In the genomic region with DNA sequence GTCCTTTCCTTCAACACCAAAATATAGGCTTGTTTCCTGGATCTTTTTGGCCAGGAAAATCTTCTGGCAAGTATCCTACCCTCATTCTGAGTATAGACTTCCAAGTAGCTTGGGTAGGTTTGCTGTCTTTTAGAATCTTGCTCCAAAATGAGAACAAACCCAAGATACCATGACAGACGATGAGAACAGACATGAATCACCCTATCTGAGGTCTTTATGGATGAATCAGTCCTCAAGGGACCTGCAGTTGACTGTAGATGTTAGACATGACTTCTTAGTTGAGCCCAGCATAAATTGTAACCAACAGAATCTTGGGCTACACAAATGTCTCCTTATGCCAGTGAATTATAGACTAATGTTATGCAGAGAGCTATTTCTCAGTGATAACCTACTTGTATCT, we compare ENCODE assay signal across 28 mouse cellular contexts.
"Had no signal": no experiment of that assay in that cellular context is flagged by ENCODE, and none has a peak within 500 bp of the region (broad histone marks: within the 10 kb centered on the region; RNA-seq: fewer than 3 reads in every experiment).

No protein-coding gene starts in this region.

- ATAC-seq: hindbrain, embryonic 16.5 days; inflammation-experienced regulatory T-cells, adult 6 months; intestine, embryonic 15.5 days; intestine, postnatal 0 days; liver, embryonic 12.5 days had no signal

- H3K4me2 ChIP-seq: heart, embryonic 12.5 days; hindbrain, embryonic 12.5 days; hindbrain, embryonic 14.5 days; intestine, embryonic 15.5 days; kidney, embryonic 15.5 days; limb, embryonic 13.5 days; limb, embryonic 15.5 days; liver, embryonic 12.5 days had no signal

- H3K27me3 ChIP-seq: heart, embryonic 12.5 days; hindbrain, embryonic 12.5 days; intestine, embryonic 15.5 days; kidney, embryonic 15.5 days; limb, embryonic 13.5 days; limb, embryonic 15.5 days; liver, embryonic 12.5 days had no signal

- H3K9me3 ChIP-seq: heart, embryonic 10.5 days; hindbrain, embryonic 12.5 days; intestine, embryonic 15.5 days; kidney, embryonic 15.5 days; limb, embryonic 15.5 days had no signal

- H3K4me3 ChIP-seq: gastrocnemius, adult 2 months; heart, embryonic 10.5 days; heart, embryonic 12.5 days; hindbrain, embryonic 10.5 days; hindbrain, embryonic 12.5 days; intestine, embryonic 15.5 days; kidney, embryonic 15.5 days; limb, embryonic 13.5 days; limb, embryonic 15.5 days; liver, embryonic 12.5 days had no signal

- H3K4me1 ChIP-seq: hindbrain, embryonic 10.5 days; hindbrain, embryonic 12.5 days; intestine, embryonic 15.5 days; kidney, embryonic 15.5 days; liver, embryonic 12.5 days had no signal

- H3K36me3 ChIP-seq: heart, embryonic 10.5 days; heart, embryonic 12.5 days; hindbrain, embryonic 10.5 days; hindbrain, embryonic 12.5 days; intestine, embryonic 15.5 days; kidney, embryonic 15.5 days; limb, embryonic 13.5 days; limb, embryonic 15.5 days; liver, embryonic 12.5 days had no signal

- DNase-seq: gastrocnemius, adult 2 months; gastrocnemius, postnatal 10 days; gastrocnemius, postnatal 25 days; heart, adult 18-20 months; heart, postnatal 10 days; heart, postnatal 4 days; kidney, adult 2 months; kidney, adult 9 months; kidney, postnatal 14 days; kidney, postnatal 36 days; layer of hippocampus, adult 9-11 months; layer of hippocampus, postnatal 36 days; left cerebral cortex, postnatal 4 days had no signal

- H3K27ac ChIP-seq: gastrocnemius, adult 2 months; heart, embryonic 10.5 days; hindbrain, embryonic 10.5 days; hindbrain, embryonic 12.5 days; hindbrain, embryonic 14.5 days; intestine, embryonic 15.5 days; kidney, embryonic 15.5 days; kidney, postnatal 0 days; limb, embryonic 13.5 days; limb, embryonic 15.5 days; liver, embryonic 12.5 days; liver, embryonic 14.5 days had no signal

- H3K9ac ChIP-seq: heart, embryonic 12.5 days; hindbrain, embryonic 12.5 days; hindbrain, embryonic 14.5 days; intestine, embryonic 15.5 days; kidney, embryonic 15.5 days; limb, embryonic 13.5 days; limb, embryonic 15.5 days; liver, embryonic 12.5 days; liver, embryonic 14.5 days had no signal
